Comparison of ENCODE assay signal across 14 mouse cellular contexts in genomic region chr16:29775879-29776278, GRCm38 (mm10).
DNase-seq lines count a peak whose midpoint lies in the region; ATAC-seq and TF ChIP-seq lines count a peak whose summit lies in the region.
"Had no signal": no experiment of that assay in that cellular context is flagged by ENCODE, and none has a peak within 500 bp of the region (broad histone marks: within the 10 kb centered on the region; RNA-seq: fewer than 3 reads in every experiment).

No protein-coding gene starts in this region.

- WGBS in embryonic facial prominence, embryonic 14.5 days, result 56% methylated on average over 5 of the region's 5 CpGs

- ATAC-seq in embryonic facial prominence, embryonic 14.5 days (ENCODE audit: low read depth), result no peak
- ATAC-seq in megakaryocyte, adult 5-6 weeks (ENCODE audit: poor library complexity, severe bottlenecking), result peak; percentile 67
- ATAC-seq: forebrain, embryonic 15.5 days; hindbrain, embryonic 16.5 days; liver, postnatal 0 days had no signal

- H3K36me3 ChIP-seq in embryonic facial prominence, embryonic 14.5 days (ENCODE audit: control insufficient read depth, insufficient read depth, low read length), result no peaks in the 10 kb centered on the region
- H3K36me3 ChIP-seq: forebrain, embryonic 15.5 days had no signal

- no peak overlapping the region for H3K4me3 ChIP-seq in embryonic facial prominence, embryonic 14.5 days (ENCODE audit: low read depth, low read length)
- H3K4me3 ChIP-seq in gastrocnemius, adult 2 months, result no peak overlapping the region
- H3K4me3 ChIP-seq: forebrain, embryonic 15.5 days had no signal

- H3K27ac ChIP-seq in embryonic facial prominence, embryonic 14.5 days (replicated peaks; ENCODE audit: low read depth, low read length), result peak overlapping the region; percentile 44
- no peak overlapping the region for H3K27ac ChIP-seq in gastrocnemius, adult 2 months
- H3K27ac ChIP-seq: forebrain, embryonic 15.5 days had no signal

- no peak for TF ChIP-seq CTCF in gastrocnemius, adult 2 months (IDR thresholded peaks at IDR 0.05)

- no peaks in the 10 kb centered on the region for H3K27me3 ChIP-seq in embryonic facial prominence, embryonic 14.5 days (replicated peaks; ENCODE audit: control insufficient read depth, insufficient read depth, low read length)
- H3K27me3 ChIP-seq: forebrain, embryonic 15.5 days had no signal

- H3K4me2 ChIP-seq in embryonic facial prominence, embryonic 14.5 days (ENCODE audit: low read depth, low read length), result no peak overlapping the region
- H3K4me2 ChIP-seq: forebrain, embryonic 15.5 days had no signal

- H3K4me1 ChIP-seq in embryonic facial prominence, embryonic 14.5 days (ENCODE audit: control insufficient read depth, insufficient read depth, low read length), result 0 out of 2 replicates have a peak, but pooled peaks cover 10% of the 10 kb centered on the region

- no peak overlapping the region for H3K9ac ChIP-seq in embryonic facial prominence, embryonic 14.5 days (ENCODE audit: low read depth, low read length)
- H3K9ac ChIP-seq: forebrain, embryonic 15.5 days; liver, postnatal 0 days had no signal

- peak; percentile 32 for DNase-seq in urinary bladder, postnatal 14 days (ENCODE audit: low spot score)
- DNase-seq in urinary bladder, postnatal 25 days (ENCODE audit: low spot score), result no peak
- peak; percentile 68 for DNase-seq in embryonic facial prominence, embryonic 14.5 days (ENCODE audit: low spot score)
- DNase-seq in frontal cortex, adult 2 months (ENCODE audit: extremely low spot score in 1 of 2, low spot score in 1 of 2), result no peak
- DNase-seq in right cerebral cortex, adult 18-20 months, result no peak
- no peak for DNase-seq in gastrocnemius, adult 2 months
- DNase-seq: cerebellum, adult 9-10 months; gastrocnemius, postnatal 25 days; left cerebral cortex, postnatal 4 days; liver, postnatal 0 days; right cerebral cortex, postnatal 14 days had no signal

- intact Hi-C loops in gastrocnemius, adult 2 months (cut with DNase I), result no loop called here

- H3K9me3 ChIP-seq in embryonic facial prominence, embryonic 14.5 days (ENCODE audit: control insufficient read depth, low read length), result no peaks in the 10 kb centered on the region
- H3K9me3 ChIP-seq: forebrain, embryonic 15.5 days had no signal

Comparison
In these comparisons a context has a peak if more than half of its experiments do, and no peak if none do; other contexts are left out.
1. DNase-seq: peak in urinary bladder, postnatal 14 days (single experiment) and embryonic facial prominence, embryonic 14.5 days (single experiment); none in urinary bladder, postnatal 25 days (single experiment), frontal cortex, adult 2 months (0 of 2), right cerebral cortex, adult 18-20 months (single experiment) and gastrocnemius, adult 2 months (single experiment).